Mouse (Mus musculus): ENCODE data around the gene Fam83b.

The Fam83b gene

GRCm38 (mm10) chr9:76566515-76567280, at the start of gene Fam83b:
Fam83b (minus strand) TSS chr9:76567116.
- no peak for DNase-seq (ENCODE audit: low spot score)

GRCm38 (mm10) chr9:76614165-76614564, 47.2 kb upstream of the Fam83b start:
- DNase-seq (ENCODE audit: low spot score): no peak

GRCm38 (mm10) chr9:76603744-76604143, 36.8 kb upstream of the Fam83b start:
- DNase-seq (ENCODE audit: low spot score): no peak

GRCm38 (mm10) chr9:76602874-76603273, 36.0 kb upstream of the Fam83b start:
- DNase-seq (ENCODE audit: low spot score): no peak

- no peak for DNase-seq (ENCODE audit: low spot score)
Measured at GRCm38 (mm10) chr9:76597395-76597794, 30.5 kb upstream of the Fam83b start.

GRCm38 (mm10) chr9:76593841-76594240, 26.9 kb upstream of the Fam83b start:
- no peak for DNase-seq (ENCODE audit: low spot score)

GRCm38 (mm10) chr9:76583943-76584342, 17.0 kb upstream of the Fam83b start:
- DNase-seq (ENCODE audit: low spot score): no peak

- DNase-seq (ENCODE audit: low spot score): no peak
Measured at GRCm38 (mm10) chr9:76581966-76582365, 15.1 kb upstream of the Fam83b start.

GRCm38 (mm10) chr9:76567281-76567655, 352 bp upstream of the Fam83b start:
- no peak for DNase-seq (ENCODE audit: low spot score)

GRCm38 (mm10) chr9:76565656-76566055, 1.3 kb downstream of the Fam83b start:
- no peak for DNase-seq (ENCODE audit: low spot score)

- no peak for DNase-seq (ENCODE audit: low spot score)
Measured at GRCm38 (mm10) chr9:76564071-76564470, 2.8 kb downstream of the Fam83b start.

- DNase-seq (ENCODE audit: low spot score): no peak
Measured at GRCm38 (mm10) chr9:76562794-76563193, 4.1 kb downstream of the Fam83b start.

GRCm38 (mm10) chr9:76559240-76559639, 7.7 kb downstream of the Fam83b start:
- DNase-seq (ENCODE audit: low spot score): no peak

- DNase-seq (ENCODE audit: low spot score): no peak
Measured at GRCm38 (mm10) chr9:76553758-76554157, 13.2 kb downstream of the Fam83b start.

- no peak for DNase-seq (ENCODE audit: low spot score)
Measured at GRCm38 (mm10) chr9:76553115-76553514, 13.8 kb downstream of the Fam83b start.

GRCm38 (mm10) chr9:76546714-76547113, 20.2 kb downstream of the Fam83b start:
- DNase-seq (ENCODE audit: low spot score): no peak

GRCm38 (mm10) chr9:76540684-76541083, 26.2 kb downstream of the Fam83b start:
- DNase-seq (ENCODE audit: low spot score): no peak

GRCm38 (mm10) chr9:76539953-76540621, 26.8 kb downstream of the Fam83b start:
- no peak for DNase-seq (ENCODE audit: low spot score)

- no peak for DNase-seq (ENCODE audit: low spot score)
Measured at GRCm38 (mm10) chr9:76539271-76539670, 27.6 kb downstream of the Fam83b start.

GRCm38 (mm10) chr9:76536032-76536431, 30.9 kb downstream of the Fam83b start:
- no peak for DNase-seq (ENCODE audit: low spot score)

GRCm38 (mm10) chr9:76532403-76532802, 34.5 kb downstream of the Fam83b start:
- DNase-seq (ENCODE audit: low spot score): no peak

- DNase-seq (ENCODE audit: low spot score): no peak
Measured at GRCm38 (mm10) chr9:76531368-76531767, 35.5 kb downstream of the Fam83b start.

GRCm38 (mm10) chr9:76525592-76525991, 41.3 kb downstream of the Fam83b start:
- no peak for DNase-seq (ENCODE audit: low spot score)

GRCm38 (mm10) chr9:76523075-76523474, 43.8 kb downstream of the Fam83b start:
- DNase-seq (ENCODE audit: low spot score): no peak

All from layer of hippocampus, adult 11-12 months (tissue).